ENCODE assay signal across 7 mouse cellular contexts in genomic region chr2:147178091-147179059, GRCm38 (mm10). TPM values are rescaled to one million over a fixed set of nuclear protein-coding genes. Genes with fewer than 3 reads are reported as not detected.
A peak's percentile ranks its signal among the peaks of the same experiment; 100 is the strongest.
DNase-seq lines count a peak whose midpoint lies in the region; ATAC-seq lines count a peak whose summit lies in the region.

No protein-coding gene starts in this region.

- H3K9ac ChIP-seq in forebrain, embryonic 14.5 days (ENCODE audit: low read length), result peak overlapping the region; percentile 21; the same call in 1 of the 2 replicates
- H3K9ac ChIP-seq in hindbrain, embryonic 11.5 days (ENCODE audit: low read depth, low read length), result 0 out of 2 replicates have a peak overlapping the region, but pooled peaks have one; percentile 4

- peaks cover 6% of the 10 kb centered on the region; the same call in 1 of the 2 replicates for H3K4me1 ChIP-seq in forebrain, embryonic 14.5 days (ENCODE audit: control insufficient read depth, insufficient read depth, low read length)
- H3K4me1 ChIP-seq in hindbrain, embryonic 11.5 days (replicated peaks; ENCODE audit: control insufficient read depth, insufficient read depth, low read length), result no peaks in the 10 kb centered on the region
- peaks cover 24% of the 10 kb centered on the region for H3K4me1 ChIP-seq in megakaryocyte, embryonic 14.5 days

- DNase-seq in NIH3T3 (ENCODE audit: low read depth), result peak; percentile 83
- peak; percentile 88 for DNase-seq in forebrain, embryonic 14.5 days (ENCODE audit: low spot score)
- peak; percentile 93 for DNase-seq in hindbrain, embryonic 11.5 days (ENCODE audit: low spot score)
- DNase-seq in layer of hippocampus, postnatal 10 days (ENCODE audit: low spot score in 2 of 2), result peak; percentile 85 to 88
- peak; percentile 75 for DNase-seq in right cerebral cortex, postnatal 14 days

- H3K36me3 ChIP-seq in forebrain, embryonic 14.5 days (ENCODE audit: control insufficient read depth, insufficient read depth, low read length), result no peaks in the 10 kb centered on the region
- no peaks in the 10 kb centered on the region for H3K36me3 ChIP-seq in hindbrain, embryonic 11.5 days (ENCODE audit: control insufficient read depth, insufficient read depth, low read length)
- H3K36me3 ChIP-seq in megakaryocyte, embryonic 14.5 days (replicated peaks; ENCODE audit: low read length), result no peaks in the 10 kb centered on the region

- peak; percentile 43; the same call in 1 of the 2 replicates for ATAC-seq in cerebellum, adult (ENCODE audit: insufficient number of reproducible peaks, low FRiP score, low TSS enrichment)
- ATAC-seq in forebrain, embryonic 14.5 days, result peak; percentile 70
- ATAC-seq in hindbrain, embryonic 11.5 days (ENCODE audit: low FRiP score), result peak; percentile 39

- peak overlapping the region; percentile 13; the same call in 1 of the 2 replicates for H3K4me3 ChIP-seq in forebrain, embryonic 14.5 days (ENCODE audit: low read depth, low read length)
- peak overlapping the region; percentile 23 for H3K4me3 ChIP-seq in hindbrain, embryonic 11.5 days (ENCODE audit: low read depth, low read length)
- H3K4me3 ChIP-seq in megakaryocyte, embryonic 14.5 days (replicated peaks), result peak overlapping the region; percentile 89

- peaks cover 78% of the 10 kb centered on the region for H3K27me3 ChIP-seq in forebrain, embryonic 14.5 days (replicated peaks; ENCODE audit: control insufficient read depth, insufficient read depth, low read length)
- peaks cover 73% of the 10 kb centered on the region for H3K27me3 ChIP-seq in hindbrain, embryonic 11.5 days (ENCODE audit: control insufficient read depth, insufficient read depth, low read length)
- H3K27me3 ChIP-seq in megakaryocyte, embryonic 14.5 days (replicated peaks), result peaks cover 73% of the 10 kb centered on the region

- H3K4me2 ChIP-seq in forebrain, embryonic 14.5 days (ENCODE audit: low read length), result peak overlapping the region; percentile 45
- peak overlapping the region; percentile 37 for H3K4me2 ChIP-seq in hindbrain, embryonic 11.5 days (replicated peaks; ENCODE audit: low read depth, low read length)

- no peaks in the 10 kb centered on the region for H3K9me3 ChIP-seq in forebrain, embryonic 14.5 days (replicated peaks; ENCODE audit: control insufficient read depth, low read length)
- no peaks in the 10 kb centered on the region for H3K9me3 ChIP-seq in hindbrain, embryonic 11.5 days (ENCODE audit: control insufficient read depth, low read length)
- H3K9me3 ChIP-seq in megakaryocyte, embryonic 14.5 days, result 0 out of 2 replicates have a peak, but pooled peaks cover 5% of the 10 kb centered on the region

- H3K27ac ChIP-seq in forebrain, embryonic 14.5 days (ENCODE audit: low read depth, low read length), result no peak overlapping the region
- no peak overlapping the region for H3K27ac ChIP-seq in hindbrain, embryonic 11.5 days (ENCODE audit: low read depth, low read length)

- WGBS in forebrain, embryonic 14.5 days, result under 1% methylated on average over 39 of the region's 39 CpGs
- under 1% methylated on average over 39 of the region's 39 CpGs for WGBS in hindbrain, embryonic 11.5 days

RNA-seq across cellular contexts. Expression of gene Nkx2-2, which starts 15.7 kb away (rescaled TPM):
- 3.2 and 5.1 TPM in 2 replicates for polyA plus RNA-seq in forebrain, embryonic 14.5 days (2014; fragmentation: Nextera tagmentation; extraction: Ambion mirVana)
- polyA plus RNA-seq in hindbrain, embryonic 11.5 days (2014; fragmentation: Nextera tagmentation; extraction: Ambion mirVana), result 3.4 and 5.7 TPM in 2 replicates
- total RNA-seq in layer of hippocampus, postnatal 10 days (2021), result 10 to 100 TPM; 11.7 to 15.4 TPM
- not detected in 2 replicates for polyA plus RNA-seq in megakaryocyte, embryonic 14.5 days (2012; ENCODE audit: insufficient read depth, low replicate concordance)

Comparison
In these comparisons a context has a peak if more than half of its experiments do, and no peak if none do; other contexts are left out.
1. H3K4me3 ChIP-seq: peak in every context shown above with its lines; median percentile 89 in megakaryocyte, embryonic 14.5 days; 23 in hindbrain, embryonic 11.5 days; 13 in forebrain, embryonic 14.5 days.